Mouse (Mus musculus) thymus, adult 2 months (tissue): ENCODE data around the gene Plekha6.

Experiments used
- CTCF ChIP-seq: fragments of 200-500 bp; IDR thresholded peaks from 2 replicates; pipeline ENCODE4 v1.5.1; 2012; ENCODE audit warnings: mild to moderate bottlenecking, control low read depth, low read length, moderate library complexity, borderline replicate concordance; ENCODE audit not compliant: control insufficient read depth, poor library complexity, insufficient read depth; ENCODE audit errors: extremely low read depth
- POLR2A ChIP-seq: fragments of 200-500 bp; IDR thresholded peaks from 2 replicates; pipeline ENCODE4 v1.6.1; 2012; ENCODE audit warnings: mild to moderate bottlenecking, low read length, control low read depth, moderate library complexity; ENCODE audit not compliant: control insufficient read depth, poor library complexity, insufficient read depth; ENCODE audit errors: extremely low read depth

DNA sequence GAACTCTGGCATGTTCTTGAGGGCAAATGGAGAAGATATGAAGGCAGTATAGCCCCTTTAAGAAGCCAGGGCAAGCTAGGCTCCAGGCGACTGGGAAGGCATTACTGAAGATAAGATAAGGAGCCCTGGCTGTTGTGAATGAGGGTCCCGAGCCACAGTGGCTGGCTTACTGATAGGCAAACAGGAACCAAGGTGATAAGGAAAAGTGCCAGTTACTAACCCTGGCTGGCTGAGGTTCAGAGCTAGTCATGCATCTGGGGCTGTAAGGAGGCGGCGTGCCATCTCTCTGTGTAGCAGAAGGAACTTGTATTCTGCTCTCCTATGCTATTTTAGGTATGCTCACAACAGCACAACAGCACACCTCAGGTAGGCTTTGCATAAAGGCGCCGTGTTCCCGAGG is 80.7 kb downstream of the Plekha6 start:
- no peak for TF ChIP-seq CTCF
- no peak for TF ChIP-seq POLR2A
